Mouse (Mus musculus) fat pad, adult 2 months (tissue): ENCODE data around the gene Hspg2.

Source experiments
- DNase-seq: peaks from one replicate; pipeline ENCODE4 v3.0.0-alpha.2; 2011; ENCODE audit warnings: low read depth, low spot score; ENCODE audit errors: extremely low read depth

The Hspg2 gene

DNA sequence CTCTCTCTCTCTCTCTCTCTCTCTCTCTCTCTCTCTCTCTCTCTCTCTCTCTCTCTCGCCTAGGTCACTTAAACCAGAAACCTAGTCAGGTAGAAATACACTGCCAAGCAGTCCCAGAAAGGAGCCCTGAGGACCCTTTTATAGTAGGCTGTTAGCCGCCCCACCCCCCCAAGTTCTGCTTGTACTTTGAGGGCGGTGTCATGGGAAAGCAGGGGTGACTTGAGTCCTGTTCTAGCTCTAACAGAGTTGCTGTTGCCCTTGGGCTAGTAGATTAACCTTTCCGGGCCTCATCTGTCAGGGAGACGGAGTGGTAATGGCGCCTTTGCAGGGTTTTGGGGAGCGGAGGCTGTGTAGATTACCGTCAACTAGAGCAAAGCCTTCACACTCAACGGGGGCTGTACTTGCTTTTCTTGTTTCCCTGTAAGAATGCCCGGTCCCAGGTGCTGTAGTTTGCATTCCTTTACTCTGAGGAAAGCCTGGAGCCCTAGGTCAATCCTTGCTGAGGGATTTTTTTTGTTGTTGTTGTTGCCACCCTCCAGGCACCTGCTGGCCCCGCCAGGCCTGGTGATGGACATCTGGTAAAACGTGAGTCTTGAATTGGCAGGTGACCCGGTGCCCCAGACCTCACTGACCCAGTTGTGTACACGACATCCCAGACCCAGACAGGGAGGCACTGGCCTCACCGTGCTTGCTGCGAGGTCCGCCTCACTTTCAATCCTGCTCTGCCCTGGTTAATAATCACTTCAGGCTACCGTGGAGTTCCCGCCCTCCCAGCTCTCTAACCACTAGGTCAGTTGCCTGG, 11.8 kb downstream of the Hspg2 start:
- no peak for DNase-seq

DNA sequence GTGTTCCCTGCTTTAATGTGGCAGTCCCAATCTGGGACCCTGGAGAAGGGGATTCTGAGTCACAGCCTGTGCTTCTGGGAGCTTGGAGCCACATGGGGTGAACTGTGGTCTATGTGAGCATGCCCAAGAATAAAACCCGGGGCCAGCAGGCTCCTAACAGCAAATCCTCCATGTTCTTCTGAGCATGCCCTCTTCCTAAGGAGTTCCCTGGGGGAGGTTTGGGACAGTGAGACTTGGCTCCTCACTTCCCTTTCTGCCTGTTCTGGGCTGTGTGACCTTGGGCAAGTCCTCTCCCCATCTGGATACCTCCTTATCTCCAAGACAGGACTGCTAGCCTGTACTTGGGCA, 12.4 kb downstream of the Hspg2 start:
- DNase-seq = no peak

DNA sequence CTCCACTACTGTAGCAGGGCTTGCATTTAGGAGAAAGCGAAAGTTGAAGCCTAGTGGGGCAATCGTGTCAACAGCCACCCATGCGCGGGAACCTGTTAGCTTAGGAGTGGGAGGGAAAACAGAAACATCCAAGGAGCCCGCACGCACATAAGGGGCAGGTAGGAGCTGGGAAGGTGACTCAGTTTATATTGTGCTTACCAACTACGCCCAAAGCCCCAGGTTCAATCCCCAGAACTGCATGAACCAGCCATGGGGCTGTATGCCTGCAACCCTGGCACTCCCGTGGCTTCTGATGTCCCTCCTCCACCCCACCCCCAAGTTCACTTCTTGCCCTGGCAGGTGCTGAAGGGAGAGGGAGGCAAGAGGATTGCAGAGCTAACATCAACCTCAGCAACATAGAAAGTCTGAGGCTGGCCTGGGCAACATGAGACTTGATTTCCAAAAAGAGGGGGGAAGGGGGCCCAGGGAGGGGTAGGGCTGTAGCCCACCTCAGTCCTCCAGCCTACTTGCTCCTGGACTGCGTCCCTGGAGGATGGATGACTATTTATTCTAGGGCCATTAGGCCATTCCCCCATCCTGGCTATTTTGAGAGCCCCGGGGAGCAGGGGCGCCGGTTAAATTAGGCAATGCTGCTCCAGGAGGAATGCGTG, 12.9 kb downstream of the Hspg2 start:
- no peak for DNase-seq

DNA sequence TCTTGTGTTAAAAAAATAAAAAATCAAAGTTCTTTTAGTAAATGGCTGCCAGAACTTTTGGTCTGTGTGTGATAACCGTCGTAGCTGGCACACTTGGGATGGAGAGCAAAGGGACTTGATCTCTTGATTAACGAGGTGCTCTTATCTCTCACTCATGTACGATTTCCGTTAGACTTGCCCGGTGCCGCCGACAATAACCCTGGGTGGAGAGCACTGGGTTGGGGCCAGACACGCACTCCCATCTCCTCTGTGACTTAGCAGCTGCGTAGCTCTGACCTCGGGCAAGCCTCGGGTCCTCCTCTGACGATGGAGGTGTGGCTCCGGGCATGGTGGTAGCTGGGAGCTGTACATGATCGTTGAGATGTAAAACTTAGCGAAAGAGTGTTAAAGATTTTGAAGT, 15.3 kb downstream of the Hspg2 start:
- no peak for DNase-seq

DNA sequence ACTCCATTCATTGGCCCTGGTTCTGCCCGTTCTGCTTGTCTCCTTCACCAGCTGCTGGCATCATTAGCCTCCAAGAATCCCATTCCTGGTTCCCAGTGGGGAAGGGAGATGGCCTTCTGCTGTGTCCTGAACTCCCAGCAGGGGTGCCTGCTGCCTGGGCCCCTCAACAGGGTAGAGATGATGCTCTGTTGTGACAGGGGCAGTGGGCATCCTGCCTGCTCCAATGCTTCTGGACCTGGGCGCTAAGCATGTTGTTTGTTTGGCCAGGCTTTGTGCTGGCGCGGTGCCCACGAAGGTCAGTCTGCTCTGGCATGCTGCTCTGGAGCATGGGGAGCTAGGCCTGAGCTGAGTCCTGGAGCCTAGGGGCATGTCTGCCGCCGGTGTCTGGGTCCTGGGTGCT, 16.0 kb downstream of the Hspg2 start:
- no peak for DNase-seq

DNA sequence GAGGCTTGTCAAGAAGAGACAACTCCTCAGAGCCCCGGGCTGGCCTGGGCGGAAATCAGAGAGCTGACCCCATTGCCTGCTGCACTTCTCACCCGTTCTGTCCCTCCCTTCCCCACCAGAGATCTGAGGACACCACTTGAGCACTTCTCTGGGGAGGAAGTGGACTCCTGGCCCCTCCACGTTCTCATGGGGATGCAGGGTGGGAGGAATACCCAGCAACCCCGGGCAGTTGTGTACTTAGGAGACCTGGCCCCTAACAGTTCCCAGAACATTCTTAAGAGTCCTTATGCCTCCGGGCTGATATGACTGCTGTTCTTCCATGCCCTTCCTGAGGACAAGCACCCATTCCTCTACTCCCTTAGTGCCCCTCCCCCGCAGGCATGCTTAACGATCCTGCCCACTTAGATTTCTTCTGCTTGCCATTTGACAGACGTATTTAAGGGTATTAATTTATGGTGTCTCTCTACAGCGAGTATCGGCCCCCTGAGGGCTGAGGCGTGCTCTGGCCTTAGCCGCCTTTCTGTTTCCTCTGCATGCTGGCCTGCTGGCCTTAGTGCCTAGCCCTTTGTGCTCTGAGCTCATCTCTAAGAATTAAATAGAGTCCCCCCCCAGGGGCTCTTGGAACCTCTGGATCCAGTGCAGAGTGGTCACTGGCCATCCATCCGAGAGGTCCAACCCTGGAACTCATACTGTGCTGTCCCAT, 16.8 kb downstream of the Hspg2 start:
- DNase-seq = no peak

DNA sequence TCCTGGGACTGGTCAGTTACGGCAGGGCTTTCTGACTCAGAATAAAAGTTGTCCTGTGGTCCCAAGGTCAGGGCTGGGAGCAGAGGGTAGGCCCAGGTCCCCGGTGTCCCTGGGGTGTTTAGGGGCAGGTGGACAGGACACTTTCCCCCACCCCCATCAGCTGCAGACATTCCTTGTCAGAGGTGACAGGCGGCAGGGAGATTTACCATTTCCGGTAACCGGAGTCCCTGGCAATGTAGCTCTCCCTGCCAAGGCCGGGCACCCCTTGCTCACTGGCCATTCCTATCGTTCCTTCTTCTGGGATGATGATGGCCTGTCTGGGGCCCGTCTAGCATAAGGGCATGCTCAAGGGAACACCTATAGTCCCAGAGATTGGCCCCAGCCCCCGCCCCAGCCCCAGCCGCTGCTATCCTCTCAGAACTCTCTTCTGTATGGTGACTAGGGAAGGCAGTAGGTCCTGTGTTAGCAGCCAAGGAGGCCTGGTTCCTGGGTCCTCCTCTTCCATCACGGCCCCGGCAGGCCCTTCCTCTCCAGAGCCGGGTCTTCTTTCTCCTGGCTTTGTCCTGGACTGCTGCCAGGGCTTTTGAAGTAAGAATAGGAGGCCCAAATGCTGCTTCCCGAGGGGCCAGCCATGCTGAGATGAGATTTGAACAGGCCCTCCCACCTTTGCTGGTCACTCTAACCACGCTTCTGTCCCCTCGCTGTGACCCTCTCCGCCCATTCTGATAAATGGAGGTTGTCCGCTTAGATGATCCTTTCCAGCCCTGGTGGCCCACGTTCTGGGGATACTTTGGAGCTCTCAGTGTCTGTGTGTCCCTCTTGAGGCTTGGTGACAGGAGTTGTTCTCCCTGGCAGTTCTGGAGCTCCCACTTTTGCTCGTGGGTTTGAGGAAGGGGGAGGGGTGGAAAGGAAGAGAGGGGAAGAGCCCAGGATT, 17.8 kb downstream of the Hspg2 start:
- DNase-seq = no peak

DNA sequence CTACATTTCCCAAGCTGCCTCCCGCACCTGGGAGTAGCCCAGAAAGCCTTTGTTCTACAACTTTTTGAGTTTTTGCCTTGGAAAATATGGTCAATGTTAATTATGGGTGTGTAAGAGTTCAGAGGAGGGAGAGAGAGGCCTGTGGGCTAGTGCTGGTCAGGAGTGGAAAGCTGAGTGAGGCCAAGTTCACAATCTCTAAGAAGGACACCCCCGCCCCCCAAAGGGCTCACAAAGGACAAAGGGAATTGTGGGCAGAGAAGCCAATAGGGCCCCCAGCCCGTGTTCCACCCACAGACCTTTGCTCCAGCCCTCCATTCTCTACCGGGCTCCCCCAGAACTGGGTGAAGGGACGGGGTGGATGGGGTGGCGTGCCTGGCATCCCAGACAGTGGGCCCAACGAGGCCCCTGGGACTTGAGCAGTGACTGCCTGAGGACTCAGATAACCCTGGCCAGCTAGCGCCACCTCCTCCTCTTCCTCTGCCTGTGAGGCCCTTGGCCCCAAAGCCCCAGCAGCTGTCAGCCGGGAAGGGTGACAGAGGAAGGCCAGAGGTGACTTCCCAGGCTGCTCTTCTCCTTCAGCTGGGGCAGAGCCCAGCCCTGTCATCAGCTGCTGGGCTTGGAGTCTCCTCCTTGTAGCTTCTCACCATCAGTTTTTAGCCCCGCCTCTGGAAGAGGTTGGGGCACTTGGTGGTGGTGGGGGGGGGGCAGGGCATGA, 18.9 kb downstream of the Hspg2 start:
- no peak for DNase-seq

DNA sequence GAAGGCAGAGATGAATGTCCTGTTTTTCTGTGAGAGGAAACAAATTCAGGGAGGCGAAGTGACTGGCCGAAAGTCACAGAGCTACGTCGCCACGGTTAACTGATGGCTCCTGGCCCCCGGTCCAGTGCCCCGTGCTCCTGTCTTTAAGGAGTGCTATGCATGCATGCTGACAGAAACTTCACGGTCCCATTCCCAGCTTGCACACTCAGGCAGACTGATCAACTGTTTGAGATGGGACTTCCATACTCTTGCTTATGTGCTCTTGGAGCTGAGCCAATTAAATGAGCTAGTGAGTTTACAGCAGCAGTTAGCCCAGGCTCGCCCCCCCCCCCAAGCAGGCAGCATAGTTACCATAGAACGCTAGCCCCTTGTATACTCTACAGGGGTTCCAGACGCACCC, 19.5 kb downstream of the Hspg2 start:
- no peak for DNase-seq

DNA sequence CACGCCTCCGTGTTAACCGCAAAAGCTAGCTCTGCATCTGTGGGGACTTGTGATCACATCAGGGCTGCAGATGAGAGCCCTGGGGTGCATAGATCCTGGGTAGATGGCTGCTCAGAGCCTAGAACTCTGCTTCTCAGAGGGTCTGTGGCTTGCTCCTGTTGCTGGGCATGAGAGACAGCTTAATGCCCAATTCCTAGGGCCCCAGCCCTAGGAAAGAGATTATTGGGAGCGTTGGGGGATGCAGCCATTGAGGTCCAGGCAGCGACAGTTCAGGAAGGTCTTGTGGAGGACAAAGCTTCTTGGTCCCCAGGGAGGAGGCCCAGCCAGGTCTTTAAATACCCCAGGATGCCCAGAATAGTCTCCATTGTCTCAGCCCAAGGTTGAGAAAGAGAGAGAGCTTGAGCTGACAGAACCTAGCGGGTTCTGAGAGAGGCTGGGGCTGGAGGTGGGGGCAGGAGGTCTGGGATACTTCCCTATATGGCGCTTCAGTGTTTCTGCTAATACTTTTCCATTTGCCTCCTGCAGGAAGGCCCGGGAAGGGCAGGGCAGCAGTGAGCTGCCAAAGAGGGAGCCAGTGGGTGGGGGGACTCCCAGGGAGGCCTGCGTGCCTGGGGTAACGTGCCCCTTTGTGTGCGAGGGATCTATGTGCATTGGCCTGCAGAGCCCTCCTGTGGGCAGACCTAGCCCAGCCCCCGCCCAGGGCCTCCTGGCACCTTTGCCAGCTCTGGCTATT, 20.2 kb downstream of the Hspg2 start:
- DNase-seq = no peak

DNA sequence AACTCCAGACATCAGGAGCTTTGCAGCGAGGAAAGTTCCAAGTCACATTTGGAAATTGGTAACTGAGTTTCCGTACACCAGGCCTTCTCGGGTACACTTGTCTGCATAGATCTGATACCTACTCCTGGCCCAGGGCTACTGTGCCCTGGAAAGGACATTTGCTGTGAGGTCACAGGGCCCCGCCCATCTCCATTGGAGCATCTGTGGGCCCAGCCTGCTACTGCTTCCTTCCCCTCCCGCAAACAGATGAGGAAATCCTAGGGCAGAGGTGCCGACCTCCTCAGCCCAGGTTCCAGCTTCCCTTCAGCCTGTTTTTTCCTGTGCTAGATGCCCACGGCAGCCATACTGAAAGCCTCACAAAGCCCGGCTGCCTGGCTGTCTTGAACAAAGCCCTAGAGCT, 21.4 kb downstream of the Hspg2 start:
- no peak for DNase-seq

DNA sequence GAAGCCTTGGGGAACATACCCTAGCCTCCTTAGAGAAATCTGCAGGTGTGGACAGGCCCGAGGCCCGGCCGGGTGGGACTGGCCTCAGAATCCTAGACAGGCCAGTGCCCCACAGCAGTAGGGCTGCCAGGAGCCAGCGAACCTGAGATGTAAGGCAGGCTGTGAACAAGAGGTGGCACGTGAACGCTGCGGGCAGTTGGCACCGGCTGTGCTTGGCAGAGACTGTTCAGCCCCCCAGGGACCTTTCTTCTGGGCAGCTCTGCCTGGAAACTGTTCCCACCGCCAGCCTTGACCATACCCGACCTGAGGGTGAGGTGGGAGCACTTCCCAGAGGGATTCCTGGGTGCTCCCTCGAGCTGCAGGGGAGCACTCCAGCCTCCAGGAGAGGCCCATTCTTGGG, 24.0 kb downstream of the Hspg2 start:
- DNase-seq = no peak

DNA sequence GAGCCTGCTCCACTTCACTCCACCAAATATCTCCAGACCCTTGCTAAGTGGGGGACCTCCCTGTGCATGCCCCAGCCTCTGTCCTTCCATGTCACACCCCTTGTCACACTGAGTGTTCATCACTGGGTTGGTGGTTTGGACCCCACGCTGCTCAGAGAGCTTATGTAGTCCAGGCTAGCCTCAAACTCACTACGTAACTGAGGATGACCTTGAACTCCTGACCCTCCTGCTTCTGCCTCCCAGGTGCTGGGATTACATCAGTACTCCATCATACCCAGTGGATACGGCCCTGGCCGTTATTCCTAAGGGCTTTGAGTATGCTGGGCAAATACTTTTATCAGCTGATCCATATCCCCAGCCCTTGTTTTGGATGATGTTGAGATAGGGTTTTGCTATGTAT, 24.6 kb downstream of the Hspg2 start:
- DNase-seq = no peak

DNA sequence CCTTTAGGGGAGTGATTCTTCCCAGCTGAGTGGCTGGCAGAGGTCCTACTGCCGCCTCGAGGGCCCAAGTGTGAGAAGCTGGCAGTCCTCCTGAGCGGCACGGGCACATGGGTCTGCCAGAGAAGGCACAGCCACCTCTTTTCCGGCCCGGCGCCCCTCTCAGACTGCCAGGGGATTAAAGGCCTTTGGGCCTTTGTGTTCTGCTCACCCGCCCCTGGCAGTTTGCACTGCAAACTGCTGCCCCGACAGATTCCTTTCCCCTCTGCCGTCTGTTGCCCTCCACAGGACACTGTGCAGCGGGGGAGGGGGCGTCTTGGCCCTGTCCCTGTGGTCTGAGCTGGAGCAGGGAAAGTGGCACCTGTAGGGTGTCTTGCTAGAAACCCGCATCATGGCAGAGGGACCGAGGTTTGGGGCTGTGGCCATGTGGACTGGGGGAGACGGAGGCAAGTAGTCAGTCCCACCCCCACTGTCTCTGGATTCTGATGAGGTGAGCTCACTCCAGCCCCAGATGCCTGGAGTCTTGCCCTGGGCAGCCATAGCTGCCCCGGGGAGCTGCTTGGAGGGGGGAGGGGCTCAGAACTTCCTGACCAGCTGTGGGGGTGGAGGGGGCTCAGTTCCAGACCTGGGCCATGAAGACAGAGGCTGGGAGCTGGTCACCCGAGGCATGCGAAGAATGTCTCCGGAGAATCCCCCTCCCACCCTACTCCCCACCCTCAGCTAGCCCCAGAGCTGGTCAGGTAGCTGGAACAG, 26.4 kb downstream of the Hspg2 start:
- no peak for DNase-seq

DNA sequence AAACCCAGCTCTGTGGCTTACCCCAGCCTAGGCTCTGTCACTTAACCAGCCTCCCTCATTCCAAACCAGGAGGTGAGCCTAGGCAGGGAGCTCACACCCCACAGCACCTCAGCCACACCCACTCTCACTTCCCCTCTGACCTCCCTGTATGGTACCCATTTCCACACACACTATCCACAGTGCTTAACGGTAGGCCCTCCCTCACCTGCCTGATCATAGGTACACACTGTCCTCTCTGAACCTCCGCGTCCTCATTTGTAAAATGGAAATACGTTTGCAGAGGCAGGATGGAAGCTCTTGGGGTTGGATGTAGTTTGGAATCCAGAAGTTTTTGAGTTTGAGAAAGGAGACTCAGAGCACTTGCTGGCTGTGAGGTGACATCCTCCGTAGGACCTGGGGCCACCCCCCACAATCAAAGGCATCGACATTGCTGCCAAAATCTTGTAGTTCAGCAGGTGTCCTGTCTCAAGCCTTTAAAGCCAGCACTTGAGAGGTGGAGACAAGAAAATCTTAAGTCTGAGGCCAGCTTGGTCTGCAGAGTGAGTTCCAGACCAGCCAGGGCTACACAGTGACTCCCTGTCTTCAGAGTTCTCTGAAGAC, 27.0 kb downstream of the Hspg2 start:
- DNase-seq = no peak

DNA sequence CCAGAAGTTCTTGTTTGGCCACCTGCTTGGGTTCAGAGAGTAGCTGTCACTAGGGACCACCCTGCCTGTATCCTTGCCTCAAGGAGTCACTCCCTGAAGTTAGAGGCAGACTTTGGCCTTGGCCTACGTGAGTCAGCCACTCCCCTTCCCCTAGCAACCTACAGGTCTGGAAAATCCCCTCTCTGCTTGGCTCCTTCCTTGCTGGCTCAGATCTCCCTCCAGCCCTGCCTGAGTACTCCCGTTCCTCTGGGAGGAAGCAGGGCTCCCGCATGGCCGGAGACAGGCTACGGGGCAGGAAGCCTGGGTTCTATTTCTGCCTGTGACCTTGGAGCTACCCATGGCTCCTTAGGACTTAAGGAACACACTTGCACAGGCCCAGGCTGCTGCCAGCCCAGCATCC, 28.8 kb downstream of the Hspg2 start:
- no peak for DNase-seq

DNA sequence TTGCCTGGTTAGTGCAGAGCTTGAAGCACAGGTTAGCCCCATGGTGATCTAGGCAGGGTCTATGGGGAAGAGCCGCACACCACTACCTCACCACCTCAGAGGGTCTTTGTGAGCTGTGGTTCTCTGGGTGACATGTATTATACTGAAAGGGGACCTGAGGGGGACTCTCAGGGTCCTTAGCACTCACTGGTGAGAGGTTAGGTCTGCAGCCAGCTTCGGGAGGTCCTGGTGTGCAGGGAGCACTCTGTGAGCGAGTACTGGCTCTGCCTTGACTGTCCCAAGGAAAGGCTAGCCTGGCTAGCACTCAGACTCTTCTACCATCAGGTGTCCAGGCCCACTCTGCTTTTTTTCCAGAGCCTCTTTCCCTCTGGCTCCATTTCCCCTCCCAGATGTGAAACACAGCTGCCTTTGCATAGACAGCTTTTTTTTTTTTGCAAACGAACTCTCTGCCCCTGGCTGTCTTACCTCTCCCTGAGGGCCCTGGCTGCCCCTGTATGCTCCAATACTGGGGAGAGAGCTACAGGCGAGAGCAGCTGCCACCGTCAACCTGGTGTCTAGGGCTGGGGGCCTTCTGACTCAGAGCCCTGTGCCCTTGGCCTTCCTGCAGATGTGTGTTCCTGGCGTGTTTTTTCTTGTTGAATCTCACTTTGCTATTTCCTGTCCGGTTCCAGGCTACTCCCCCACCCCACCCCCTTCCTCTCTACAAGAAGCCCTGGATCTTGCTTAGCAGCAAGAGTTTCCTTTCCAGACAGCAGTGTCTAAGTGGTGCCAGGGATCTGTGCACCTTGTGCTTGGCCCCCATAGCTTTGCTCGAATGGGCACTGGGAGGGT, 29.5 kb downstream of the Hspg2 start:
- no peak for DNase-seq
